Mouse (Mus musculus) stomach, embryonic 14.5 days (tissue): ENCODE measurements around the gene 4930412O13Rik. TPM values are rescaled to one million over a fixed set of nuclear protein-coding genes. Genes with fewer than 3 reads are reported as not detected.
A peak's percentile ranks its signal among the peaks of the same experiment; 100 is the strongest.

Source experiments
- ATAC-seq: fragments of 200-750 bp; cut with Nextera tagmentation; 2 replicates; pipeline ENCODE4 v1.8.0; 2017; ENCODE audit warnings: low read depth, moderate TSS enrichment; ENCODE audit not compliant: insufficient number of reproducible peaks, insufficient read depth, low FRiP score
- H3K27ac ChIP-seq: fragments of 300-500 bp; sonication (generic); 2 replicates; pipeline ENCODE4 v1.5.1; 2014; ENCODE audit warnings: mild to moderate bottlenecking, low read length, moderate library complexity, mixed read lengths
- H3K27me3 ChIP-seq: fragments of 300-500 bp; sonication (generic); 2 replicates; pipeline ENCODE4 v1.6.1; 2014; ENCODE audit warnings: low read length, control low read depth, mixed read lengths; ENCODE audit not compliant: control insufficient read depth, insufficient read depth
- H3K36me3 ChIP-seq: fragments of 300-500 bp; sonication (generic); 2 replicates; pipeline ENCODE4 v1.6.1; 2014; ENCODE audit warnings: mild to moderate bottlenecking, control low read depth, low read length, moderate library complexity, mixed read lengths; ENCODE audit not compliant: control insufficient read depth, insufficient read depth
- H3K4me1 ChIP-seq: fragments of 300-500 bp; sonication (generic); 2 replicates; pipeline ENCODE4 v1.6.1; 2014; ENCODE audit warnings: low read length, control low read depth, mixed read lengths; ENCODE audit not compliant: control insufficient read depth, insufficient read depth
- H3K4me2 ChIP-seq: fragments of 300-500 bp; sonication (generic); replicated peaks from 2 replicates; pipeline ENCODE4 v1.6.1; 2014; ENCODE audit warnings: low read depth, low read length, control low read depth
- H3K4me3 ChIP-seq: fragments of 300-500 bp; sonication (generic); 2 replicates; pipeline ENCODE4 v1.5.1; 2014; ENCODE audit warnings: low read depth, low read length, control low read depth
- H3K9ac ChIP-seq: fragments of 300-500 bp; sonication (generic); replicated peaks from 2 replicates; pipeline ENCODE4 v1.6.1; 2014; ENCODE audit warnings: low read depth, mild to moderate bottlenecking, control low read depth, low read length, moderate library complexity, mixed read lengths
- H3K9me3 ChIP-seq: fragments of 300-500 bp; sonication (generic); 2 replicates; pipeline ENCODE4 v1.6.1; 2016; ENCODE audit warnings: low read depth, low read length, control low read depth; ENCODE audit not compliant: control insufficient read depth
- whole genome bisulfite sequencing: fragments of 180-500 bp; shearing (Covaris S2); extraction: QIAGEN DNeasy Blood & Tissue Kit; methylation state at CpG from one replicate; pipeline ENCODE4 v1.1.7; 2014; 5-methylcytosine and 5-hydroxymethylcytosine counted together
- polyA plus RNA-seq: library from polyadenylated mRNA; unstranded; fragments of >200 nt; fragmentation: Nextera tagmentation; extraction: Ambion mirVana; gene quantifications from 2 replicates; pipeline ENCODE4 v1.2.1, GENCODE M21; 2014

Gene 4930412O13Rik
- polyA plus RNA-seq, 1 experiment from 2014 or later = not detected

DNA sequence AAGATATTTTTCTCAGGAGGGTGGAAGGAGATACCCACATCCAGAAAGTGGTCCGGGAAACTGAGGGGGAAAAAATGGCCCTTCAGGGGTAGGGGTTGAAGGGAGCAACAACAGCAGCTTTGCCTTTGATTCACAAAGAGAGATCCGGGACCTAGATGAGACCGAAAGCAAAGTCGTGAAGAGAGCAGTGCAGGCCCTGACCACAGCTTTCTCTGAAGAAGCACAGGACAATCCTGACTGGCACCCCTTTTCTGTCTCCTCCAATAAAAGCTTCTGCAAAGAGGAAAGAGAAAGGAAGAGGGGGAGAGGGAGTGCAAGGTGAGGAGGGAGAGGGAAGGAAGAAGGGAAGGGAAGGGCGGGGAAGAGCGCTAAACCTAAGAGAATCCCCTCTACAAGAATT lies 9.3 kb upstream of the 4930412O13Rik start:
- no peak overlapping the region for H3K9ac ChIP-seq
- H3K27ac ChIP-seq = no peak overlapping the region
- WGBS = 52% methylated on average over 6 of the region's 6 CpGs
- no peaks in the 10 kb centered on the region for H3K4me1 ChIP-seq
- no peak for ATAC-seq
- no peaks in the 10 kb centered on the region for H3K36me3 ChIP-seq
- no peak overlapping the region for H3K4me2 ChIP-seq
- peaks cover 30% of the 10 kb centered on the region for H3K27me3 ChIP-seq
- H3K9me3 ChIP-seq = no peaks in the 10 kb centered on the region
- H3K4me3 ChIP-seq = no peak overlapping the region

DNA sequence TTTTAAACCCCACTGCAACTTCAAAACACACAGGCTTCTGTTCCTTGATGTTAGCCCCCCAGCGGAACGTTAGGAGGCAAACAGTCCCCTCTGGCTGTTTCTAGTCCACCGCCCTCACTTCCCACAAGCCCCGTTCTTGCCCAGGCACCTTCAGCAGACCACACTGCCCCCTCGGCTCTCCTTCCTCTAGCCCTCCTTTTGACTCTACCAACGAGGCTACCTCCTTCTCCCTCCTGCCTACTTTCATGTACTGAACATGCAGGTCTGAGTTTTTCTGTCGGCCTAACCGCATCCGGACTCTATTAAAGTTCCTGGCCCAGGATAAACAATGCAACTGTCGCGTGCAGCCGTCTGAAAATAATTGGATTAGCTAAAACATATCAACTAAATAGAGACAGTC lies 8.4 kb upstream of the 4930412O13Rik start:
- no peak overlapping the region for H3K4me3 ChIP-seq
- H3K4me2 ChIP-seq = no peak overlapping the region
- no peak overlapping the region for H3K27ac ChIP-seq
- H3K9ac ChIP-seq = no peak overlapping the region
- peaks cover 4% of the 10 kb centered on the region; the same call in 1 of the 2 replicates for H3K4me1 ChIP-seq
- 16% methylated on average over 12 of the region's 12 CpGs for WGBS
- ATAC-seq = no peak
- no peaks in the 10 kb centered on the region for H3K9me3 ChIP-seq
- peaks cover 34% of the 10 kb centered on the region for H3K27me3 ChIP-seq
- no peaks in the 10 kb centered on the region for H3K36me3 ChIP-seq

DNA sequence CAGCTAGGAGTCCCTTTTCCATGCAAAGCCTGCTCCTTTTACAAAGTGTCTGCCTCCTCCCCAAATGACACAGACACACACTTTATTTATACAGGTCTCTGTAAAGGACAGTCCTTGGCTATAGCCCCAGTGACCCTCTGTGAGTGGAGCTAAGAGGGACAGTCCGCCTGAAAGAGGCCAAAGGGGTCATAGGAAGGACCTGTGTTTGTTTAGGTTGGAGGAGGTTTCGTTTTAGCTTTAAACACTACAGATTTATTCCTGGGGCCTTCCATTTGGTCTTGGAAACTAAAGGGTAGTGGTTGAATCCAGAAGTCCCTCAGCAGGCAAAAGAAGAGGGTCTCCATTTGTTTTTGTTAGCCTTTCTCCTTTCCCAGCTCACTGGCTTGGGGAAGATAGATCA lies 7.3 kb upstream of the 4930412O13Rik start:
- H3K4me2 ChIP-seq = no peak overlapping the region
- 31% methylated on average over 2 of the region's 2 CpGs for WGBS

DNA sequence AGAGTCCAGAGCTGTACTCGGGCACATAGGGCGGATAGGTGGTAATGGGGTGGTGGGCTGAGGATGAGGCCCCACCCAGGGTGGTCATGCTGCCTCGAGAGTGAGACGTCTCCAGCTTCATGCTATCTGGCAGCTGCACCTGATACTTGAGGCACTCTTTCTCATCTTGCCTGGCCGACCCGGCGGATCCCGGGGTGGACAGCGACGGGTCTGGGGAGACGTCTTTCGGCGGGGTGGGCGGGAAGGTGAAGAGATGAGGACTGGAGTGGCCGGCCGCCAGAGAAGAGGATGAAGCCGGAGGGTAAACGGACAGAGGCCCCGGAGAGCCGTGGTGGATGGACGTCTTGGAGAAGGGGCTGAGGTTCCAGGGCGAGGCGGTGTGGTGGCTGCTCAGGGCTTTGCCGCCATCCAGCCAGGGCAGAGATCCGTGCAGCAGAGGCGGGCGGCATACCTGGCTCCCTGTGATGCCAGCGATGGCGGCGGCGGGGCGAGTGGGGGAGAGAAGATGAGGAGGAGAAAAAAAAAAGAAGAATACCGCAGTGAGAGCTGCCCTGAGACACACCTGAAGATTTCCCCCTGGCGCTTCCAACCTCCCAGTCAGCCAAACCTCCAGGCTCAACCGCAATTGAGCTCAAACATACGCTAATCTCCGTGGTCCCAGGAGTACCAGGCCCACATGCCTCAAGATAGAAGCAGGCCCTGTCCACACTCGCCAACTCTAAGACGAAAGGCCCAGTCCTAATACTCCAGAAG lies 6.4 kb upstream of the 4930412O13Rik start:
- Histone ChIP-seq H3K4me2 (no peak overlapping the region), H3K4me1 (peaks cover 4% of the 10 kb centered on the region; the same call in 1 of the 2 replicates), H3K9me3 (no peaks in the 10 kb centered on the region), H3K4me3 (no peak overlapping the region), H3K27me3 (peaks cover 34% of the 10 kb centered on the region), H3K36me3 (no peaks in the 10 kb centered on the region), H3K9ac (no peak overlapping the region), H3K27ac (no peak overlapping the region)
- no peak for ATAC-seq
- 14% methylated on average over 33 of the region's 39 CpGs for WGBS

More for the DNA sequence above, 7.3 kb upstream of the 4930412O13Rik start:
- no peak for ATAC-seq
- Histone ChIP-seq H3K36me3 (no peaks in the 10 kb centered on the region), H3K4me3 (no peak overlapping the region), H3K27me3 (peaks cover 34% of the 10 kb centered on the region), H3K4me1 (peaks cover 4% of the 10 kb centered on the region; the same call in 1 of the 2 replicates), H3K27ac (no peak overlapping the region), H3K9me3 (no peaks in the 10 kb centered on the region), H3K9ac (no peak overlapping the region)

DNA sequence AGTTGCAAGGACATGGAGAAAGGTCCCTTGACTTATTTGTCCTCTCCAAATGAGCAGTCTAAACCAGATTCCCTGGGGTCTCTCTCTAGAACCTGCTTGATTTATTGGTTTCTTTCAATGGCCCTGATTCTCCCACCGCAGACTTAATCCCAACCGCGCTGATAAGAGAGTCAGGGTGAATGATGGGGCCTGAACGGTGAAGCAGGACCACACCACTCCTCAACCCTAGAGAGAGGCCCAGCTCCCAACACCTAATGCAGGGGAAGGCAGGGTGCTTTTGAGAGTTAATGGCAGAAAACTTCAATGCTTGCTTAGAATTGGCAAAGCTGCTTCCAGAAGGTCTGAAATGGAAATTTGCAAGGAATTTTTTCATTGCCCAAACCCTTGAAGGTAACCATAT lies 5.8 kb upstream of the 4930412O13Rik start:
- H3K27ac ChIP-seq = no peak overlapping the region
- H3K27me3 ChIP-seq = peaks cover 34% of the 10 kb centered on the region
- no peak overlapping the region for H3K4me3 ChIP-seq
- H3K36me3 ChIP-seq = no peaks in the 10 kb centered on the region
- no peak for ATAC-seq
- peaks cover 4% of the 10 kb centered on the region; the same call in 1 of the 2 replicates for H3K4me1 ChIP-seq
- H3K4me2 ChIP-seq = no peak overlapping the region
- no peaks in the 10 kb centered on the region for H3K9me3 ChIP-seq
- H3K9ac ChIP-seq = no peak overlapping the region
- WGBS = 10% methylated on average over 4 of the region's 4 CpGs

DNA sequence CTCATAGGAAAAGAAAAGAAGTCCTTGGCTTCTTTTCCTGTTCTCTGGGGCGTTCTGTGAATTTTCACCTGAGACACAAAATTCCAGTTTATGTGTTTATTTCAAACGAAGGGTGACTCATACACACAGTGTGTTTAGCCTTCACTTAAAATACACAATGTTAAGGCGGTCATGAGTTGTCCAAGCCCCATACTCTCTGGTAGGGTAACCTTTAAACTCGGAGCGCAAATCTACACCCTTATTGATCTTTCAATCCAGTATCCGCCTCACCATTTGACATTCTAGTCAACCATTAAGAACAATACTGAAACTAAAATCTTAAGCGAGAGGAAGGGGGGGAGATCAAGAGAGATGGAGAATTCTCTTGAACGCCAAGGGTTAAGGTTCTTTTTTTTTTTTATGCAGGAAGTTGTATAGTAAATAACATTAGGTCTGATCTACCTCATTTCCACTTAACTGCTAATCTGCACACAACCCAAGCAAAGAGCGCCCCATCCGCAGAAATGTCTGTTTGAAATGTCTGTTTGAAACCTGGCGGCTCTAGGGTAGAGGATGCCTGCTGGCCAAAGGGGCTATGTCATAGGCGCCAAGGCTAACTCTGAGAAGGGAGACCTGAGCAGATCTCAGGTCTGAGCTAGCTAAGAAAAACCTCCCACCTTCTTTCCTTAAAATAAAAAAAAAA lies 5.2 kb upstream of the 4930412O13Rik start:
- H3K36me3 ChIP-seq = no peaks in the 10 kb centered on the region
- H3K4me3 ChIP-seq = no peak overlapping the region
- peaks cover 5% of the 10 kb centered on the region; the same call in 1 of the 2 replicates for H3K4me1 ChIP-seq
- peak overlapping the region; percentile 97; the same call in 1 of the 2 replicates for H3K4me2 ChIP-seq
- H3K27me3 ChIP-seq = peaks cover 33% of the 10 kb centered on the region
- H3K9ac ChIP-seq = no peak overlapping the region
- WGBS = 34% methylated on average over 12 of the region's 12 CpGs
- no peak overlapping the region for H3K27ac ChIP-seq
- no peak for ATAC-seq
- H3K9me3 ChIP-seq = no peaks in the 10 kb centered on the region

DNA sequence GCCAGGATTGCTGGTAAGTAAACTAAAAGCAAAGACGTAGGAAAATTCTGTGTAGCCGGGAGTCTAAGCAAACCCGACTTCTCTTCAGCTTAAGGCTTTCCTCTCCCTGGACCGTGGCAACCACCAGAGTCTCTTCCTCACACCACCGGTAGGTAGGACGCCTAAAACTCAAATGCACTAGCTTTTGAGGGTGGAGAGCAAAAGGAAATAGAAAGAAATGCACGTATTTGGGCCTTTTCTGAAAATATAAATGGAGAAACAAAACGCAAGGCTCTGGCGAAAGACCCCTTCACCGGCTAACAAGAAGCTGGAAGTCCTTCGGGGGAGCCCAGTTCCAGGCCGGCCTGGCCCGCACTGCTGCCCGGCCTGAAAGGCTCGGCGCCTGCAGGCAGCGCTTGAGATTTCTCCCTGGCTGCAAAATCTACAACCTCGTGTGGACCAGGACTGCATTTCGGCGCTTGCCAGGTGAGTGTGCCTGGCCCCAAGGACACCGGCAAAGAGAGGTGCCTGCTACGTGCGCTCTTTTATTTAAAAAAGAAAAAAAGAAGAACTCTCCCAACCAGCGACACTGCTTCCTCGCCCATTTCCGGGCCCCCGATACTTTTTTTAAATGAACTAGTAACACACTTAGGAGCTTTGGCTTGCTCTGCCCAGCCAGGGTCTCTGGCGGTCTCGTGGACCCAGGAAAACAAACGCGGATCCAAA lies 4.3 kb upstream of the 4930412O13Rik start:
- H3K4me2 ChIP-seq = peak overlapping the region; percentile 97
- H3K9me3 ChIP-seq = no peaks in the 10 kb centered on the region
- ATAC-seq = no peak
- 7% methylated on average over 31 of the region's 31 CpGs for WGBS
- H3K4me3 ChIP-seq = peak overlapping the region; percentile 41
- no peak overlapping the region; the same call in 1 of the 2 replicates for H3K9ac ChIP-seq
- no peak overlapping the region for H3K27ac ChIP-seq
- peaks cover 11% of the 10 kb centered on the region; the same call in 1 of the 2 replicates for H3K4me1 ChIP-seq
- no peaks in the 10 kb centered on the region for H3K36me3 ChIP-seq
- H3K27me3 ChIP-seq = peaks cover 35% of the 10 kb centered on the region

DNA sequence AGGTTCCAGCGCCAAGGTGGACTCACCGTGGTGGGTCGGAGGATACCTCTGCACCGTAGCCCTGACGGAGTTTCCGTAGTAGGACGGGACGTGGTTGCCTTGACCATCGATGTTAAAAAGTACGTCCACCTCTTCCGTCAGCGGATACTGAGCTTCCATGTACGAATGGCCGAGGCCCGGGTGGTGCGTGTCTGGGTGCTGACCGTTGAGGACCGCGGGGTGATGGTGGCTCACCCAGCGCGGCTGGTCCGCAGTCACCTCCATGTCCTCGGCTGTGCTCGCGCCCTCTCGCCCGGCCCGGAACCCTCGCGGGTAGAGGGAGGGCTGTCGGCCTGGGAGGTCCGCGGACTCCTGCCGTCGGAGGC lies 3.7 kb upstream of the 4930412O13Rik start:
- Histone ChIP-seq H3K27ac (no peak overlapping the region; the same call in 1 of the 2 replicates), H3K4me1 (peaks cover 11% of the 10 kb centered on the region; the same call in 1 of the 2 replicates), H3K4me3 (peak overlapping the region; percentile 41), H3K9me3 (no peaks in the 10 kb centered on the region), H3K9ac (no peak overlapping the region; the same call in 1 of the 2 replicates), H3K36me3 (no peaks in the 10 kb centered on the region), H3K4me2 (peak overlapping the region; percentile 97), H3K27me3 (peaks cover 35% of the 10 kb centered on the region)
- under 1% methylated on average over 35 of the region's 35 CpGs for WGBS
- ATAC-seq = no peak
